Mouse (Mus musculus): Measurements from ENCODE around the gene Lingo4.

- no peak for TF ChIP-seq MAX (IDR thresholded peaks at IDR 0.05; ENCODE audit: low read depth)
- TF ChIP-seq MYOD1 (IDR thresholded peaks at IDR 0.05; ENCODE audit: control insufficient read depth in 1 of 3, insufficient read length in 2 of 3, low read depth in 2 of 3), result no peak
- TF ChIP-seq POLR2AphosphoS2 (IDR thresholded peaks at IDR 0.05; ENCODE audit: insufficient read length, low read depth), result no peak
- no peak for TF ChIP-seq E2F4 (IDR thresholded peaks at IDR 0.05; ENCODE audit: insufficient read depth)
- TF ChIP-seq TCF12 (IDR thresholded peaks at IDR 0.05; ENCODE audit: insufficient read depth, poor library complexity, severe bottlenecking), result no peak
- no peak for TF ChIP-seq POLR2A (IDR thresholded peaks at IDR 0.05; ENCODE audit: insufficient read length, low read depth)
- no peak for TF ChIP-seq USF1 (IDR thresholded peaks at IDR 0.05; ENCODE audit: low read depth)
- TF ChIP-seq MYOG (IDR thresholded peaks at IDR 0.05; ENCODE audit: control insufficient read depth in 1 of 3, insufficient read depth in 1 of 3, insufficient read length in 2 of 3, low read depth in 2 of 3), result no peak
- TF ChIP-seq TCF3 (IDR thresholded peaks at IDR 0.05; ENCODE audit: insufficient read length, low read depth), result no peak
- no peak for TF ChIP-seq SRF (IDR thresholded peaks at IDR 0.05; ENCODE audit: control insufficient read depth, insufficient read length, low read depth)
- no peak for TF ChIP-seq REST (IDR thresholded peaks at IDR 0.05; ENCODE audit: insufficient read depth, insufficient read length)
- no peak for TF ChIP-seq CEBPB (IDR thresholded peaks at IDR 0.05; ENCODE audit: insufficient read depth, poor library complexity, severe bottlenecking)
Measured at GRCm38 (mm10) chr3:94436420-94436819, 38.1 kb downstream of the Lingo4 start.
